Mouse (Mus musculus): Measurements from ENCODE around the gene Tnpo1.

GRCm38 (mm10) chr13:98919695-98920094, 6.5 kb downstream of the Tnpo1 start:
- TF ChIP-seq CTCF (IDR thresholded peaks at IDR 0.05; ENCODE audit: low read depth) (no peak), EP300 (IDR thresholded peaks at IDR 0.05; ENCODE audit: low read depth) (no peak)
